Mouse (Mus musculus) lung, embryonic 15.5 days (tissue): ENCODE measurements around the gene Fbxl3. TPM values are rescaled to one million over a fixed set of nuclear protein-coding genes. Genes with fewer than 3 reads are reported as not detected.

Experiments
- ATAC-seq: fragments of 200-750 bp; cut with Nextera tagmentation; 2 replicates; pipeline ENCODE4 v1.8.0; 2017; ENCODE audit warnings: moderate number of reproducible peaks, borderline replicate concordance; ENCODE audit not compliant: low FRiP score, low TSS enrichment; ENCODE audit errors: extremely low read depth
- H3K27ac ChIP-seq: fragments of 300-500 bp; sonication (generic); 2 replicates; pipeline ENCODE4 v1.5.1; 2015; ENCODE audit warnings: moderate library complexity, mild to moderate bottlenecking, inconsistent platforms
- H3K27me3 ChIP-seq: fragments of 300-500 bp; sonication (generic); 2 replicates; pipeline ENCODE4 v1.6.1; 2015; ENCODE audit warnings: inconsistent platforms
- H3K36me3 ChIP-seq: fragments of 300-500 bp; sonication (generic); 2 replicates; pipeline ENCODE4 v1.6.1; 2015; ENCODE audit warnings: inconsistent platforms
- H3K4me1 ChIP-seq: fragments of 300-500 bp; sonication (generic); 2 replicates; pipeline ENCODE4 v1.6.1; 2015; ENCODE audit warnings: inconsistent platforms
- H3K4me2 ChIP-seq: fragments of 300-500 bp; sonication (generic); 2 replicates; pipeline ENCODE4 v1.6.1; 2015; ENCODE audit warnings: inconsistent platforms, mild to moderate bottlenecking, moderate library complexity
- H3K4me3 ChIP-seq: fragments of 300-500 bp; sonication (generic); 2 replicates; pipeline ENCODE4 v1.5.1; 2015; ENCODE audit warnings: mild to moderate bottlenecking, inconsistent platforms
- H3K9ac ChIP-seq: fragments of 300-500 bp; sonication (generic); 2 replicates; pipeline ENCODE4 v1.6.1; 2015; ENCODE audit warnings: inconsistent platforms
- H3K9me3 ChIP-seq: fragments of 300-500 bp; sonication (generic); 2 replicates; pipeline ENCODE4 v1.6.1; 2016; ENCODE audit warnings: inconsistent platforms
- WGBS: fragments of 180-500 bp; shearing (Covaris S2); methylation state at CpG from one replicate; pipeline ENCODE4 v1.1.7; 2015; 5-methylcytosine and 5-hydroxymethylcytosine counted together
- polyA plus RNA-seq: library from polyadenylated mRNA; unstranded; fragments of >200 nt; fragmentation: Nextera tagmentation; extraction: Ambion mirVana; gene quantifications from 2 replicates; pipeline ENCODE4 v1.2.1, GENCODE M21; 2015

Gene Fbxl3
- polyA plus RNA-seq, 1 experiment from 2014 or later: 26.1 TPM

GRCm38 (mm10) chr14:103079209-103079977 is 20.0 kb downstream of the Fbxl3 start:
- no peaks in the 10 kb centered on the region for H3K27me3 ChIP-seq
- no peaks in the 10 kb centered on the region for H3K4me1 ChIP-seq
- WGBS: 80% methylated on average over 9 of the region's 9 CpGs
- H3K36me3 ChIP-seq: peaks cover 38% of the 10 kb centered on the region
- H3K4me3 ChIP-seq: no peak overlapping the region
- H3K27ac ChIP-seq: no peak overlapping the region
- H3K4me2 ChIP-seq: no peak overlapping the region
- no peaks in the 10 kb centered on the region for H3K9me3 ChIP-seq
- ATAC-seq: no peak
- no peak overlapping the region for H3K9ac ChIP-seq

- no peak for ATAC-seq
Measured at GRCm38 (mm10) chr14:103078006-103078912, 21.1 kb downstream of the Fbxl3 start.

GRCm38 (mm10) chr14:103077272-103078005 is 21.9 kb downstream of the Fbxl3 start:
- Histone ChIP-seq H3K4me2 (no peak overlapping the region), H3K9ac (no peak overlapping the region), H3K9me3 (no peaks in the 10 kb centered on the region), H3K27ac (no peak overlapping the region), H3K4me1 (no peaks in the 10 kb centered on the region), H3K27me3 (no peaks in the 10 kb centered on the region), H3K36me3 (peaks cover 37% of the 10 kb centered on the region), H3K4me3 (no peak overlapping the region)
- 81% methylated on average over 9 of the region's 9 CpGs for WGBS
- ATAC-seq: no peak

More at GRCm38 (mm10) chr14:103078006-103078912, 21.1 kb downstream of the Fbxl3 start:
- peaks cover 40% of the 10 kb centered on the region for H3K36me3 ChIP-seq
- H3K4me3 ChIP-seq: no peak overlapping the region
- no peaks in the 10 kb centered on the region for H3K9me3 ChIP-seq
- H3K4me1 ChIP-seq: no peaks in the 10 kb centered on the region
- H3K4me2 ChIP-seq: no peak overlapping the region
- WGBS: 83% methylated on average over 16 of the region's 16 CpGs
- H3K27ac ChIP-seq: no peak overlapping the region
- no peak overlapping the region for H3K9ac ChIP-seq
- H3K27me3 ChIP-seq: no peaks in the 10 kb centered on the region

- H3K4me3 ChIP-seq: no peak overlapping the region
- WGBS: 86% methylated on average over 7 of the region's 7 CpGs
- no peak overlapping the region for H3K9ac ChIP-seq
- H3K4me2 ChIP-seq: no peak overlapping the region
- ATAC-seq: no peak
- H3K9me3 ChIP-seq: no peaks in the 10 kb centered on the region
- H3K36me3 ChIP-seq: peaks cover 37% of the 10 kb centered on the region
- no peak overlapping the region for H3K27ac ChIP-seq
- H3K4me1 ChIP-seq: peaks cover 5% of the 10 kb centered on the region; the same call in 1 of the 2 replicates
- no peaks in the 10 kb centered on the region for H3K27me3 ChIP-seq
Measured at GRCm38 (mm10) chr14:103075166-103075565, 24.2 kb downstream of the Fbxl3 start.

- H3K36me3 ChIP-seq: peaks cover 30% of the 10 kb centered on the region
- H3K4me1 ChIP-seq: peaks cover 9% of the 10 kb centered on the region; the same call in 1 of the 2 replicates
- 94% methylated on average over 8 of the region's 8 CpGs for WGBS
- no peak overlapping the region for H3K4me3 ChIP-seq
- no peak overlapping the region for H3K27ac ChIP-seq
- H3K9me3 ChIP-seq: no peaks in the 10 kb centered on the region
- no peak for ATAC-seq
- H3K9ac ChIP-seq: no peak overlapping the region
- no peak overlapping the region for H3K4me2 ChIP-seq
- H3K27me3 ChIP-seq: no peaks in the 10 kb centered on the region
Measured at GRCm38 (mm10) chr14:103073825-103074224, 25.5 kb downstream of the Fbxl3 start.

GRCm38 (mm10) chr14:103072731-103073130 is 26.6 kb downstream of the Fbxl3 start:
- Histone ChIP-seq H3K4me2 (no peak overlapping the region), H3K9ac (no peak overlapping the region), H3K4me1 (peaks cover 9% of the 10 kb centered on the region; the same call in 1 of the 2 replicates), H3K4me3 (no peak overlapping the region), H3K36me3 (peaks cover 27% of the 10 kb centered on the region), H3K9me3 (no peaks in the 10 kb centered on the region), H3K27ac (no peak overlapping the region), H3K27me3 (no peaks in the 10 kb centered on the region)
- ATAC-seq: no peak
- 79% methylated on average over 4 of the region's 4 CpGs for WGBS

- no peak overlapping the region for H3K4me3 ChIP-seq
- no peak overlapping the region for H3K27ac ChIP-seq
- no peak overlapping the region for H3K9ac ChIP-seq
- H3K27me3 ChIP-seq: no peaks in the 10 kb centered on the region
- no peaks in the 10 kb centered on the region for H3K9me3 ChIP-seq
- 90% methylated on average over 12 of the region's 12 CpGs for WGBS
- no peak for ATAC-seq
- H3K4me1 ChIP-seq: peaks cover 9% of the 10 kb centered on the region; the same call in 1 of the 2 replicates
- no peak overlapping the region for H3K4me2 ChIP-seq
- peaks cover 25% of the 10 kb centered on the region for H3K36me3 ChIP-seq
Measured at GRCm38 (mm10) chr14:103071471-103071870, 27.9 kb downstream of the Fbxl3 start.

- Histone ChIP-seq H3K27ac (peak overlapping the region; percentile 92), H3K4me2 (peak overlapping the region; percentile 89), H3K36me3 (peaks cover 20% of the 10 kb centered on the region), H3K27me3 (no peaks in the 10 kb centered on the region), H3K4me3 (peak overlapping the region; percentile 84), H3K9me3 (no peaks in the 10 kb centered on the region), H3K9ac (peak overlapping the region; percentile 78), H3K4me1 (peaks cover 9% of the 10 kb centered on the region; the same call in 1 of the 2 replicates)
- ATAC-seq: 0 out of 2 replicates have a peak, but pooled peaks have one; percentile 6
- WGBS: 3% methylated on average over 10 of the region's 10 CpGs
Measured at GRCm38 (mm10) chr14:103070790-103071189, 28.6 kb downstream of the Fbxl3 start.

- 0% methylated on average over 65 of the region's 65 CpGs for WGBS
- Histone ChIP-seq H3K27me3 (no peaks in the 10 kb centered on the region), H3K4me1 (peaks cover 11% of the 10 kb centered on the region), H3K9me3 (no peaks in the 10 kb centered on the region), H3K36me3 (peaks cover 13% of the 10 kb centered on the region), H3K4me3 (peak within 1 kb of the TSS; percentile 84), H3K9ac (peak within 1 kb of the TSS; percentile 78), H3K27ac (peak within 1 kb of the TSS; percentile 92), H3K4me2 (peak within 1 kb of the TSS; percentile 89)
- peak; percentile 97 for ATAC-seq
Measured at GRCm38 (mm10) chr14:103069864-103070611, 29.3 kb downstream of the Fbxl3 start, which contains the start of gene Cln5. Gene Cln5 (plus strand): TSS chr14:103070216.

- WGBS: 12% methylated on average over 12 of the region's 12 CpGs
- peaks cover 11% of the 10 kb centered on the region for H3K4me1 ChIP-seq
- peak overlapping the region; percentile 92 for H3K27ac ChIP-seq
- H3K9ac ChIP-seq: peak overlapping the region; percentile 78
- no peaks in the 10 kb centered on the region for H3K9me3 ChIP-seq
- ATAC-seq: no peak
- H3K36me3 ChIP-seq: peaks cover 8% of the 10 kb centered on the region
- H3K27me3 ChIP-seq: no peaks in the 10 kb centered on the region
- H3K4me2 ChIP-seq: peak overlapping the region; percentile 89
- peak overlapping the region; percentile 84 for H3K4me3 ChIP-seq
Measured at GRCm38 (mm10) chr14:103069465-103069863, 29.9 kb downstream of the Fbxl3 start.
